Mouse (Mus musculus): ENCODE data around the gene Nf2. TPM values are rescaled to one million over a fixed set of nuclear protein-coding genes. Genes with fewer than 3 reads are reported as not detected.

Nf2 gene
- polyA plus RNA-seq, 1 experiment, result 56.1 TPM

GRCm38 (mm10) chr11:4860986-4861385 lies 11.7 kb upstream of the Nf2 start:
- Histone ChIP-seq H3K4me1 (replicated peaks; ENCODE audit: control insufficient read depth, insufficient read depth, low read length) (no peaks in the 10 kb centered on the region), H3K4me3 (ENCODE audit: control insufficient read depth, insufficient read depth, low read length) (no peak overlapping the region), H3K27me3 (ENCODE audit: control insufficient read depth, insufficient read depth, low read length) (no peaks in the 10 kb centered on the region), H3K36me3 (ENCODE audit: control insufficient read depth, insufficient read depth, low read length) (no peaks in the 10 kb centered on the region), H3K27ac (ENCODE audit: control insufficient read depth, insufficient read depth, low read length) (no peak overlapping the region)
- TF ChIP-seq CTCF (IDR thresholded peaks at IDR 0.05; ENCODE audit: borderline replicate concordance, control insufficient read depth, extremely low read depth, insufficient read depth, low read length, poor library complexity) (no peak), POLR2A (IDR thresholded peaks at IDR 0.05; ENCODE audit: control insufficient read depth, extremely low read depth, insufficient read depth, low read length, poor library complexity) (no peak)
- no peak for DNase-seq
- WGBS, result 68% methylated on average over 1 of the region's 1 CpGs

DNA sequence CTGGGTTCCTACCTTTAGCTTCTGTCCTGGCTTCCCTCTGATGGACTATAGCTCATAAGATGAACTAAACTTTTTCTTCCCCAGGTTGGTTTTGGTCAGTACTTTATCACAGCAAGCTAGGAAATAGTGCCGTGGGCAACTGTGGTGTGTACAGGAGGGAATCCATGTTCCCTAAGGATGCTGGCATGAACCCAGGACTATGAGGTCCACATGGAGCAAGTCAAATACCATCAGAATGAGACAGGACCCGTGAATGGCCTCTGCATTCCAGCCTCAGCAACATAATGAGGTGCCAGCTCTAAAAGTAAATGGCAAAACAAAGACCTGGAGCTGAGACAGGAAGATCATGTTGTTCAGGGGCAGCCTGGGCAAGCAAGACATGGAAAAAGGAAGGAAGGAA lies 9.1 kb upstream of the Nf2 start:
- 64% methylated on average over 2 of the region's 2 CpGs for WGBS
- no peaks in the 10 kb centered on the region for H3K4me1 ChIP-seq (replicated peaks; ENCODE audit: control insufficient read depth, insufficient read depth, low read length)
- TF ChIP-seq CTCF (IDR thresholded peaks at IDR 0.05; ENCODE audit: borderline replicate concordance, control insufficient read depth, extremely low read depth, insufficient read depth, low read length, poor library complexity), result no peak
- no peak for TF ChIP-seq POLR2A (IDR thresholded peaks at IDR 0.05; ENCODE audit: control insufficient read depth, extremely low read depth, insufficient read depth, low read length, poor library complexity)
- no peak overlapping the region for H3K4me3 ChIP-seq (ENCODE audit: control insufficient read depth, insufficient read depth, low read length)
- no peak overlapping the region for H3K27ac ChIP-seq (ENCODE audit: control insufficient read depth, insufficient read depth, low read length)
- no peaks in the 10 kb centered on the region for H3K27me3 ChIP-seq (ENCODE audit: control insufficient read depth, insufficient read depth, low read length)
- no peak for DNase-seq
- no peaks in the 10 kb centered on the region for H3K36me3 ChIP-seq (ENCODE audit: control insufficient read depth, insufficient read depth, low read length)

- Histone ChIP-seq H3K27ac (ENCODE audit: control insufficient read depth, insufficient read depth, low read length) (no peak overlapping the region), H3K27me3 (ENCODE audit: control insufficient read depth, insufficient read depth, low read length) (no peaks in the 10 kb centered on the region), H3K4me1 (replicated peaks; ENCODE audit: control insufficient read depth, insufficient read depth, low read length) (peaks cover 2% of the 10 kb centered on the region; the same call in 1 of the 2 replicates), H3K4me3 (ENCODE audit: control insufficient read depth, insufficient read depth, low read length) (no peak overlapping the region), H3K36me3 (ENCODE audit: control insufficient read depth, insufficient read depth, low read length) (no peaks in the 10 kb centered on the region)
- 95% methylated on average over 5 of the region's 5 CpGs for WGBS
- DNase-seq, result no peak
- TF ChIP-seq POLR2A (IDR thresholded peaks at IDR 0.05; ENCODE audit: control insufficient read depth, extremely low read depth, insufficient read depth, low read length, poor library complexity) (no peak), CTCF (IDR thresholded peaks at IDR 0.05; ENCODE audit: borderline replicate concordance, control insufficient read depth, extremely low read depth, insufficient read depth, low read length, poor library complexity) (no peak)
Observed at GRCm38 (mm10) chr11:4854181-4854580, 4.8 kb upstream of the Nf2 start.

DNA sequence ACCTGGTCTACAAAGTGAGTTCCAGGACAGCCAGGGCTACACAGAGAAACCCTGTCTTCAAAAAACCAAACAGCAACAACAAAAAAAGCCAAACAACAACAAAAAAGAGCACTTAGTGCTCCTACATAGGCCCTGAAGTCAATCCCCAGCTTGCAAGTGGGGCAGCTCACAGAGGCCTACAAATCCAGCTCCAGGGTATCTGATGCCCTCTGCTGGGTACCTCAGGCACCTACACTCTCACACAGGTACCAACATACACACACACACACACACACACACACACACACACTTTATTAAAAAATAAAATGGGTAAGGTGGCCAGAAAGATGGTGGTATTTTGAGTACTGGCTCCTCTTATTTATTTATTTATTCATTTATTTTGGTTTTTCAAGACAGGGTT lies 3.7 kb upstream of the Nf2 start:
- TF ChIP-seq CTCF (IDR thresholded peaks at IDR 0.05; ENCODE audit: borderline replicate concordance, control insufficient read depth, extremely low read depth, insufficient read depth, low read length, poor library complexity), result no peak
- TF ChIP-seq POLR2A (IDR thresholded peaks at IDR 0.05; ENCODE audit: control insufficient read depth, extremely low read depth, insufficient read depth, low read length, poor library complexity), result no peak

DNA sequence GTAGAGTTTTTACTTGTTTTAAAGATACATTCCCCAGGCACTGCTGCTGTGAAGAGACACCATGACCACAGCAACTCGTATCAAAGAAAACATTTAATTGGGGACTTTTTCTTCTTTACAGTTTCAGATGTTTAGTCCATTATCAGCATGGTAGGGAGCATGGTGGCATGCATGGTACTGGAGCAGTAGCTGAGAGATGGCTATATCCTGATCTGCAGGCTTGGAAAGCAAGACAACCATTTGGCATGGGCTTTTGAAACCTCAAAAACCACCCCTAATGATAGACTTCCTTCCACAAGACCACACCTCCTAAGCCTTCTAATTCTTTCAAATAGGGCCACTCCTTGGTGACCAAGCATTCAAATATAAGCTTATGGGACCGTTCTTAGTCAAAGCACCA lies 1.1 kb upstream of the Nf2 start:
- no peak for TF ChIP-seq POLR2A (IDR thresholded peaks at IDR 0.05; ENCODE audit: control insufficient read depth, extremely low read depth, insufficient read depth, low read length, poor library complexity)
- no peak for TF ChIP-seq CTCF (IDR thresholded peaks at IDR 0.05; ENCODE audit: borderline replicate concordance, control insufficient read depth, extremely low read depth, insufficient read depth, low read length, poor library complexity)
- 86% methylated on average over 2 of the region's 2 CpGs for WGBS
- Histone ChIP-seq H3K4me3 (ENCODE audit: control insufficient read depth, insufficient read depth, low read length) (no peak overlapping the region), H3K36me3 (ENCODE audit: control insufficient read depth, insufficient read depth, low read length) (no peaks in the 10 kb centered on the region), H3K27me3 (ENCODE audit: control insufficient read depth, insufficient read depth, low read length) (no peaks in the 10 kb centered on the region), H3K27ac (ENCODE audit: control insufficient read depth, insufficient read depth, low read length) (no peak overlapping the region), H3K4me1 (replicated peaks; ENCODE audit: control insufficient read depth, insufficient read depth, low read length) (peaks cover 2% of the 10 kb centered on the region; the same call in 1 of the 2 replicates)
- no peak for DNase-seq

More for the DNA sequence above, 3.7 kb upstream of the Nf2 start:
- peaks cover 2% of the 10 kb centered on the region; the same call in 1 of the 2 replicates for H3K4me1 ChIP-seq (replicated peaks; ENCODE audit: control insufficient read depth, insufficient read depth, low read length)
- H3K36me3 ChIP-seq (ENCODE audit: control insufficient read depth, insufficient read depth, low read length), result no peaks in the 10 kb centered on the region
- no peak overlapping the region for H3K4me3 ChIP-seq (ENCODE audit: control insufficient read depth, insufficient read depth, low read length)
- no peaks in the 10 kb centered on the region for H3K27me3 ChIP-seq (ENCODE audit: control insufficient read depth, insufficient read depth, low read length)
- no peak overlapping the region for H3K27ac ChIP-seq (ENCODE audit: control insufficient read depth, insufficient read depth, low read length)
- DNase-seq, result no peak

DNA sequence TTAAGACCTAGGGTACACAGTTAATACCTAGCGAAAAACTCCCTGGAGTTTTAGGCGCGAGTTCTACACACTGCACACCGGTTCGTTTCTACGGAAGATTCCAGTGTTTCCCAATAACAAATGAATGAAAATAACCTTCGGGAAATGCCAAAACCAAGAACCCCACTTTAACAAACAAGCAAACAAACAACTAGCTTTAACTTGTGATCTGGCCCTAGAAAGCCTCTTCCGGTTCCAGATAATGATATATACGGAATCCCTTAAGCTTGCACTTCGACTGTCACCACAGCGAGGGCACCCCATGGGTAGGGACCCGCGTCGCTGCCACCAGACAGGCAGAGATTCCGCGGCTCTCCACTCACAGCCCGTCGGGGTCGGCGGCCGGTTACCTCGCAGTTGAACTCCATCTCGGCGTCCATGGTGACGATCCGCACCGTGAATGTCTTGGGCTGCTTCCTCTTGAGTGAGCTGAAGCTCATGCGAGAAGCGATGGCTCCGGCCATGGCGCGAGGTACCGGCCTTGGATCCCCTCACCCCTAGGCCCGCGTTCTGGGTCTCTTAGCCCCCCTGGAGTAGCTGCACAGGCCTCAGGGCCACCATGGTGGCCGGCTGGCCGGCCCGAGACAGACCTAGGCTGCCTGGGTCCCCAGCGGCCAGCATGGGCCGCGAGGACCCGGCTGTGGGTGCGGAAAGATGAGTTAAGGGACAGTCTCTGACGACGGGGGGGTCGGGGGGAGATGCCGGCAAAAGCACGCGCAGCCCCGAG lies 670 bp downstream of the Nf2 start:
- TF ChIP-seq POLR2A (IDR thresholded peaks at IDR 0.05; ENCODE audit: control insufficient read depth, extremely low read depth, insufficient read depth, low read length, poor library complexity) (no peak), CTCF (IDR thresholded peaks at IDR 0.05; ENCODE audit: borderline replicate concordance, control insufficient read depth, extremely low read depth, insufficient read depth, low read length, poor library complexity) (no peak)
- H3K36me3 ChIP-seq (ENCODE audit: control insufficient read depth, insufficient read depth, low read length), result no peaks in the 10 kb centered on the region
- H3K4me3 ChIP-seq (ENCODE audit: control insufficient read depth, insufficient read depth, low read length), result peak overlapping the region; percentile 92
- 2% methylated on average over 50 of the region's 50 CpGs for WGBS
- H3K27ac ChIP-seq (ENCODE audit: control insufficient read depth, insufficient read depth, low read length), result peak overlapping the region; percentile 6; the same call in 1 of the 2 replicates
- H3K27me3 ChIP-seq (ENCODE audit: control insufficient read depth, insufficient read depth, low read length), result no peaks in the 10 kb centered on the region
- peaks cover 2% of the 10 kb centered on the region; the same call in 1 of the 2 replicates for H3K4me1 ChIP-seq (replicated peaks; ENCODE audit: control insufficient read depth, insufficient read depth, low read length)
- DNase-seq, result peak; percentile 63

Data from thymus, adult 2 months (tissue).